Mouse (Mus musculus) right cerebral cortex, postnatal 36 days (tissue): ENCODE measurements at regions not wholly inside any gene's neighbourhood (a gene's known extent, or its start where the extent isn't known, plus 50 kb on each side); places are given as distances from the start of the nearest gene placed in this dataset.

Source experiments
- DNase-seq, 2 experiments: peaks; one replicate each; pipeline ENCODE4 v3.0.0; 2022; ENCODE audit warnings: low spot score in 2 of 2, mixed read lengths in 1 of 2

DNA sequence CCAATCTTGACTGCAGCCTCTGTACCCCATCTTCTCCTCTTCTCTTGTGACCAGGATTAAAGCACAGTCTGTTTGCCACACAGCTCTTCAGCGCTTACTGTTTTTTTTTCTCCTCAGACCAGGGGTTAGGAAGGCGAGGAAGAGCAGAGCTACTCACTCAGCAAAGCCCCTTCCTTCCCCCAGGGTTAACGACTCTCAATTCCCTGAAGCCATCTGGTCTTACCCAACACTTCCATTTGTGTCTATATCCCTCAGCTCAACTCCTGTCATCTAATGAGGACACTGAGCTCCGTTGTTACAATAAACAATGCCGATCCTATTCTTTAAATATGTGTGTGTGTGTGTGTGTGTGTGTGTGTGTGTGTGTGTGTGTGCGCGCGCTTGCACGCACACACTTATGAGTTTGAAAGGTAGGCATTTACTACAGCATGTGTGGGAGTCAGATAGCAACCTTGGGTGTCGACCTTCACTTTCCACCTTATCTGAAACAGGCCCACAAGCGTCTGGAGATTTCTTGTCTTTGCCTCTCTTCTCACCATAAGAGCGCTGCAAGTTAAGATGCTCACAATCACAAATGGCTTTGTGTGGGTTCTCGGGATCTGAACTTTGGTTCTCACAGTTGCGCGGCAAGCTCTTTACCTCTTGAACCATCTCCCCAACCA, 79.3 kb upstream of the Six2 start:
- DNase-seq = no peak

DNA sequence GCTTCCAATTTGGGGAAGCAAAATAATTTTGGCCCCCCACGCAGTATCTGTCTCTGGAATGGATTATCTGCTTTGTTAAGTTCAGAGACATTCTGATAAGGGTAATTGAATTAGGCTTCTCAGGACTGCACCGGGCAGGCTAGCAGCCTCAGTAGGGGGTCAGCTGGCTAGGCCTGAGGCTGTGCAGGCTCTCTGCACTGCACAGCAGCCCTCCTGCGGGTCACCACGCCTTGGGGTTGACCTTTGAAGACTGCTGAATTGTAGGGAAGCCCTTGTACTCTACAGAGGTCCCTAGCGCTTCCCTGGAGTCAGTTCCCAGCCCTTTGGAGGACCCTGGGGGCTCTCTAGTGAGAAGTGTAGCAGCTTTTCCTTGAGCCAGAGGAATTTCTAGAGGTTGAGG, 78.5 kb upstream of the Six2 start:
- DNase-seq = no peak

DNA sequence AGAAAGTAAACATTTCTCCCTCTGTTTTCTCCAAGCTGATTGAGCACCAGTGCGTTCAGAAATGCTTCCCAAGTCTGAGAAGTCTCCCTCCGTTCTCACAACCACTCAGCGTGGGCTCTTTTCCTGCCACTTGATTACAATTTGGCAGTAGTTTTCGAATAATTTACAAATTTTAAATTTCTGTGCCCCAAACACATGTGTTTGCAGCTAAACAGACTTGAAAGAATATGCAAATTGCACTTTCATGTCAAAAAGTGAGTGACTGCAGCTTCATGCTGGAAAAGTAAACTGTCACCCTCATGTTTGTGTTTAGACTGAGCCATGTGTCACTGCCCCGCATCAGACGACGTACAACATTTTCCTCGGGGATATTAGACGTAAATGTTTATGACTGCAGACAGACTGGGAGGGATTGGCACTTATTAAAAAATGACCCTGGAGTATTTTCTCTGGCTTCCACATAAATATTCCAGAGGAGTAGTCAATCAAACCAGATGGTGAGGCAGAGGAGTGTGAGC, 70.6 kb upstream of the Six2 start:
- DNase-seq = no peak

DNA sequence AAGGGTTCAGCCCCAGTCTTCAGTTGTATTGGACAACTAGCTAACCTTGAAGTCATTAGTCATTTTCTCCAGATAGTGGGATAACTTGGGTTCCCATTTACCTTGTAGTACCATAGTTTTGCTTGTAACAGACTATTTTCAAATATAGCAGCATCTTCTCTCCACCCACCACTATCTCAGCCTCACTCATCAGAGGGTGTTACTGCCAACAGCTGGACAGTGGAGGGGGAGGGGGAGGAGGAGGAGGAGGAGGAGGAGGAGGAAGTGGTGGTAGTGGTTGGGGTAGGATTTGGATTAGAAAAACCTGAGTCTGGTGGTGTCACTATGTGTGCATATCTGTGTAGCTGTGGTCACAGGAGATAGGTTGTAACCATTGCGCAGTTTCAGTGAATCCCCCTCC, 69.6 kb upstream of the Six2 start:
- DNase-seq = no peak

DNA sequence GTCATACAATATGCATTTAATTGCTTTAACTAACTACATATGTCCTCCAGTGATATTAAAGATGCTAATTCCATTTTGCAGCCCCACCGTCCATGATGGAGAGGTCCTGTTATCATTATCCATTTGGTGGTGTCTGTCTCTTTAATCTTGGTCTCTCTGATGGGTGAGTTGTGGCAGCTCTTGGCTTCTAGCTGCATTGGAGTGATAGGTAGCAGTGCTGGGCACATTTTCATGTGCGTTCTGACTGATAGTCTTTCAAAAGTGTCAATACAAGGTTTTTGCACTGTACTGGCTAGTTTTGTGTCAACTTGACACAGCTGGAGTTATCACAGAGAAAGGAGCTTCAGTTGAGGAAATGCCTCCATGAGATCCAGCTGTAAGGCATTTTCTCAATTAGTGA, 67.5 kb upstream of the Six2 start:
- DNase-seq = no peak

DNA sequence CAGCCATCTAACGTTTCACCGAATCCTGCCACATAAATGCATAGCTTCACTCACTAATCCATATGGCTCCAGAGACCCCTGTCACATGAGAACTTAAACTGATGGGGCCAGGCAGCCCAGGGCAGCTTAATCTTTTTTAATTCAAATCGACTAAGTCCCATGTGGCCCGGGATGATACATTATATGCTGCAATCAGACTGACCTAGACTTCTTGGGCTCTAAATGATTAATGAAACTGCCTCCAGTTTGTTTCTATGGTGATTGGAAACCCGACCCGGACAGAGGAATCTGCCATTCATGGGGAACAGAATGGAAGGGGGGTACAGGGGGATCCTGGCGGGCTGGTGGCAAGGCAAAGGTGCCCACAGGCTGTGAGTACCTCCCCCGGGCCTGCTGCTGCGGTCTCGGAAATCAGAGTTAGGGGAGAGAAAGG, 60.6 kb upstream of the Six2 start:
- no peak for DNase-seq

DNA sequence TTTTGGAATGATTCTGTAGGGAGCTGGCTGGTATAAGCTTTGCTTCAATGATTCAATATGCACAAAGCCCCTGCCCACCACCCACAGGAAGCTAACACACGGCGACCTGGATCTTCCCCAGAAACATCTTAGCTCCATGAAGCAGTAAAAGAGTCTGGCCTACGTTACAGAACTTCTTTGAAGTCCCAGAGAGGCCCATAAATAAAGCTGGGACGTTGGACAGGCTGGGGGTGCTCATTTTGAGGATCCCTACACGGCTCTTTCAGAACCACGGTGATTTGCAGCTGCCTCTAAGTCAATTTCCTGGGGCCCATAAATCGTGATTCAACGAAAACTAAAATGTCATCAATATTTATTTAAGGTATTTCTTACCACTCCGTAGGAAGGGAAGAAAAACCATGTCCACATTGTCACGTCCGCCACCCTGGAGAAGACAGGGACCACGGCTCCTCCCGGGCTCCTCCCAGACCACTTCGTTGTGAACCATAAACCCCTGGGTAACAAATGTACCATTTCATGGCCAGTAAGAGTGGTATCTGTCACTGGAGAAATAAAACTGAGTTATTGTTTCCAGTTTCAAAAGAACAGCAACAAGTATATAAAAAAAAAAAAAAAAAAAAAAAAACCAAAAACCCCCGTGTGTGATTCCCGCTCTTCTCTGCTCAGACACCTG, 60.0 kb upstream of the Six2 start:
- DNase-seq = no peak
